Mouse (Mus musculus): Measurements from ENCODE around the gene Abcf2. TPM values are rescaled to one million over a fixed set of nuclear protein-coding genes. Genes with fewer than 3 reads are reported as not detected.

Abcf2 gene
- polyA plus RNA-seq, 1 experiment from 2014 or later, result 103 TPM

DNA sequence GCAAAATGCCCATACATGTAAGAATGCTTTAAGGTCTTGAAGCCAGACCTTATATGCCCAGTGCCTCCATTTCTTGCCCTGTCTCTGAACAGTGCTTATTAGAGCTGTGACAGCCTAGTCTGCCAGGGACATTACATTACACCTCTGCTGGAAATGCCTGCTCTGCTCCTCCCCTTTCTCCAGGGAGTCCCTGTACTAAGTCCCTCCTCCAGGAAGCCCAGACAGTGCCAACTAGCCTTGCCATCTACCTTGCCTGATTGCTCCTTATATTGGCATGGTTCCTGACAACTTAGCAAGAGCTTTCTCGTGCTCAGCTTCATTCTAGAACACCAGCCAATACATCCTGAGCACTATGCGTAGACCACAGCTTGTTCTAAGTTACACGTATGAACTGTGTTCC lies 41.5 kb downstream of the Abcf2 start:
- H3K4me1 ChIP-seq (replicated peaks), result no peaks in the 10 kb centered on the region
- WGBS, result 84% methylated on average over 3 of the region's 3 CpGs
- ATAC-seq, result no peak
- H3K4me3 ChIP-seq (replicated peaks), result no peak overlapping the region
- peaks cover 25% of the 10 kb centered on the region; the same call in 1 of the 2 replicates for H3K27me3 ChIP-seq
- H3K36me3 ChIP-seq, result no peaks in the 10 kb centered on the region
- no peaks in the 10 kb centered on the region for H3K9me3 ChIP-seq
- no peak overlapping the region for H3K9ac ChIP-seq (replicated peaks)
- no peak overlapping the region for H3K27ac ChIP-seq
- H3K4me2 ChIP-seq (replicated peaks), result no peak overlapping the region

- Histone ChIP-seq H3K27me3 (peaks cover 36% of the 10 kb centered on the region), H3K4me1 (replicated peaks) (no peaks in the 10 kb centered on the region), H3K9me3 (no peaks in the 10 kb centered on the region), H3K27ac (no peak overlapping the region), H3K4me3 (replicated peaks) (no peak overlapping the region), H3K9ac (replicated peaks) (no peak overlapping the region), H3K36me3 (no peaks in the 10 kb centered on the region), H3K4me2 (replicated peaks) (no peak overlapping the region)
- WGBS, result 60% methylated on average over 5 of the region's 5 CpGs
- ATAC-seq, result no peak
Observed at GRCm38 (mm10) chr5:24534292-24534691, 43.0 kb downstream of the Abcf2 start.

DNA sequence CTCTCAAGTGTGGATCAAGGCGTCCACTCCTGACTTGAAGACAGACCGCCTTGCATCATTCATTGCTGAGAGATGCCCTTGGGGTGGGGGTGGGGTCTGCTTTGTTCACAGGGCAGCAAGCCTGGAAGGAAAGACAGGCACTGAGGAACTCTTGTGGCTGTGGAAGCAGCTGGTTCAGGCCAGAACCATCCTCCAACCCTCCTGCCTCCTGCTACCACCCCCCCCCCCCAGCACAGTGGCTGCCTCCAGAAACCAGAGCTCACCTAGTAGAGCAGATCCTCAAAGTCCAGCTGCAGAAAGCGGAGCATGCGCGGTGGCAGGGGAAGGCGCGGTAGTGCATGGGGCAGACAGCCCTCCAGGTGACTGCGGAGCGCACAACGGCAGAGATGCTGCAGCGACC lies 43.9 kb downstream of the Abcf2 start:
- Histone ChIP-seq H3K4me3 (replicated peaks) (no peak overlapping the region), H3K27ac (no peak overlapping the region), H3K4me2 (replicated peaks) (no peak overlapping the region), H3K27me3 (peaks cover 42% of the 10 kb centered on the region), H3K9ac (replicated peaks) (no peak overlapping the region), H3K36me3 (no peaks in the 10 kb centered on the region), H3K4me1 (replicated peaks) (no peaks in the 10 kb centered on the region), H3K9me3 (no peaks in the 10 kb centered on the region)
- no peak for ATAC-seq
- WGBS, result 48% methylated on average over 11 of the region's 11 CpGs

- no peak overlapping the region for H3K9ac ChIP-seq (replicated peaks)
- no peak overlapping the region for H3K4me2 ChIP-seq (replicated peaks)
- H3K4me1 ChIP-seq (replicated peaks), result peaks cover 16% of the 10 kb centered on the region
- H3K27me3 ChIP-seq, result peaks cover 74% of the 10 kb centered on the region
- WGBS, result 20% methylated on average over 24 of the region's 24 CpGs
- no peak overlapping the region for H3K4me3 ChIP-seq (replicated peaks)
- no peaks in the 10 kb centered on the region for H3K36me3 ChIP-seq
- no peaks in the 10 kb centered on the region for H3K9me3 ChIP-seq
- no peak overlapping the region for H3K27ac ChIP-seq
- peak; percentile 63 for ATAC-seq
Observed at GRCm38 (mm10) chr5:24530042-24530689, 47.1 kb downstream of the Abcf2 start.

DNA sequence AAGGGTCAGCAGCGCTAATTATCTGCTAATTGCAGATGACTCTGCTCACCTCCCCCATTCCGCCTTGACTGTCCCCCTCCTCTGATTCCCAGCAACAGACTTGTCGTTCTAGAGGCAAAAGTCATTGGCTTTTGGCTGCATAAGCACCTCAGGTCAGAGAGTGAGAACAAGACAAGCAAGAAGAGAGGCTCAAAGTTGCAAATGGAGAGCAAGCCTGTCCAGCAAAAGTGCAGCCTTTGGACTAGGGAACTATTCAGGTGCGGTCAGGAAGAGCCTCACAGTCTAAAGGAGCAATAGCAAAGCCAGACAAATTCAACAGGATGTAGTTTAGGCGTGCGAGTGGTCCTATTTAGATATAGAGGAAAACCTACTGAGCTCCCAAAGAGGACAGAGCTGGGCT lies 49.5 kb downstream of the Abcf2 start:
- no peak overlapping the region for H3K9ac ChIP-seq (replicated peaks)
- ATAC-seq, result no peak
- 18% methylated on average over 6 of the region's 6 CpGs for WGBS
- H3K9me3 ChIP-seq, result no peaks in the 10 kb centered on the region
- H3K4me1 ChIP-seq (replicated peaks), result peaks cover 16% of the 10 kb centered on the region
- H3K4me3 ChIP-seq (replicated peaks), result no peak overlapping the region
- H3K36me3 ChIP-seq, result no peaks in the 10 kb centered on the region
- H3K27me3 ChIP-seq, result peaks cover 92% of the 10 kb centered on the region
- H3K27ac ChIP-seq, result no peak overlapping the region
- H3K4me2 ChIP-seq (replicated peaks), result no peak overlapping the region

- H3K9ac ChIP-seq (replicated peaks), result peak within 1 kb of the TSS; percentile 63
- H3K27me3 ChIP-seq, result peaks cover 93% of the 10 kb centered on the region
- peak within 1 kb of the TSS; percentile 90 for H3K4me2 ChIP-seq (replicated peaks)
- no peaks in the 10 kb centered on the region for H3K36me3 ChIP-seq
- H3K4me3 ChIP-seq (replicated peaks), result peak within 1 kb of the TSS; percentile 48
- no peak within 1 kb of the TSS for H3K27ac ChIP-seq
- 0 out of 2 replicates have a peak, but pooled peaks have one; percentile 15 for ATAC-seq
- under 1% methylated on average over 47 of the region's 49 CpGs for WGBS
- no peaks in the 10 kb centered on the region for H3K9me3 ChIP-seq
- H3K4me1 ChIP-seq (replicated peaks), result peaks cover 16% of the 10 kb centered on the region
Observed at GRCm38 (mm10) chr5:24526889-24527230, 50.4 kb downstream of the Abcf2 start, which contains the start of gene Gbx1. TSS of gene Gbx1 (minus strand) at chr5:24527202.

- H3K36me3 ChIP-seq, result no peaks in the 10 kb centered on the region
- peak overlapping the region; percentile 90 for H3K4me2 ChIP-seq (replicated peaks)
- peak overlapping the region; percentile 63 for H3K9ac ChIP-seq (replicated peaks)
- under 1% methylated on average over 46 of the region's 109 CpGs for WGBS
- no peak overlapping the region for H3K27ac ChIP-seq
- peaks cover 98% of the 10 kb centered on the region for H3K27me3 ChIP-seq
- no peaks in the 10 kb centered on the region for H3K9me3 ChIP-seq
- ATAC-seq, result peak; percentile 38
- H3K4me1 ChIP-seq (replicated peaks), result peaks cover 16% of the 10 kb centered on the region
- H3K4me3 ChIP-seq (replicated peaks), result peak overlapping the region; percentile 48
Observed at GRCm38 (mm10) chr5:24526190-24526888, 50.9 kb downstream of the Abcf2 start.

DNA sequence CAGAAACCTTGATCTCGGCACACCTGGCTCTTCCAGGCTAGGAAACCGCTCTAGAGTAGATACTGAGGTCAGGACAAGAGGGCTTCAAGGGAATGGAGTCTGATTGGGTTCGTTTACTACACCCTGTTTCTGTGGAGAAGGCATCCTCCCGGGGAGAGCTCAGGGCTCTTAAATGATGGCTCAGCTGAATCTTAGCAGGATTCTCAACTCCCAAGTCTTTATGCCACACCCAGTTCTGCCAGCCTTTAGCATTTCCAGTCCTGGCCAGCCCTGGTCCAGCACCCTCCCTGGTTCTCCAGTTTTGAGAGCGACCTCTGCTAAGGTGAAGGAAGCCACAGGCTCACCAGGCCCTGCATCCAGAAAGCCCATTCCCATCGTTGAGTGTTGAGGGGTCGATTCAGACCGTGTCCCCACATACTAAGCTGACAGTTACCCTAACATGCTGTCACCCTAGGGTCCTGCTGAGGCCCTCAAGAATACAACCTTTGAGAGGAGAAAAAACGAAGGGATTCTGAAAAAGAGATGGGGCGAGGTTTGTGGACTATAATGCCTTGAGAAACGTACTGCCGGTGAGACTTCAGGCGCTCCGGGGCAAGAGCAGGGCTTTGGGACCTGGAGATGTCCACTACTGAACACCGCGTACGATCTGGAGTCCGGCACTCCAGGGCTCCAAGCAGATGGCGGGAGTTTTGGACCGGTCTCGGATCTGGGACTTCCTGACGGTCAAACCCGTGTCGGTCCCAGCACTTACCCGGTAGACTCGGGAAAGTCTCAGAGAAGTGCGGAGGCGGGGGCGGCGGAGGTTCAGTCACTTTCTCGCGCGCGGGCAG lies 51.7 kb downstream of the Abcf2 start:
- WGBS, result 3% methylated on average over 34 of the region's 34 CpGs
- peaks cover 16% of the 10 kb centered on the region for H3K4me1 ChIP-seq (replicated peaks)
- peak overlapping the region; percentile 90 for H3K4me2 ChIP-seq (replicated peaks)
- no peak for ATAC-seq
- peak overlapping the region; percentile 48 for H3K4me3 ChIP-seq (replicated peaks)
- peaks cover 92% of the 10 kb centered on the region for H3K27me3 ChIP-seq
- peak overlapping the region; percentile 63; the same call in 1 of the 2 replicates for H3K9ac ChIP-seq (replicated peaks)
- H3K27ac ChIP-seq, result no peak overlapping the region
- no peaks in the 10 kb centered on the region for H3K9me3 ChIP-seq
- no peaks in the 10 kb centered on the region for H3K36me3 ChIP-seq

DNA sequence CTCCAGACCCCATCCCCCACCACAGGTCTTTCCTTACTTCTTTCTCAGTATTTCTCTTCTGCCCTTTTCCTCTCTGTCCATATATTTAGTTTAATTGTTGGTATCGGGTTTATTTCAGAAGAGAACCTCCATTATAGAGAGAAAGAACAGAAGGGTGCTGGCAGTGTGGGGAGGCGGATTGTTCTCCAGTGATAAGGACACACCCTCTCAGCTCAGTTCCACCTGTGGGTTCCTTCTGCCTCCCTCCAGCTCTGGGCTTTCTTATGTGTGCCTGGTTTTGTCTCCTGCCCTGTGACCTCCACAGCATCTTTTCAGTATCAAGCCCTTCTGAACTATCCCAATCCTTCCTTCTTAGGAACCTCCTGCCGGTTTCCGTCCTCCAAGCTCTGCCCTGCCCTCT lies 52.7 kb downstream of the Abcf2 start:
- Histone ChIP-seq H3K27ac (no peak overlapping the region), H3K36me3 (no peaks in the 10 kb centered on the region), H3K4me1 (replicated peaks) (peaks cover 16% of the 10 kb centered on the region), H3K27me3 (peaks cover 93% of the 10 kb centered on the region), H3K4me2 (replicated peaks) (no peak overlapping the region), H3K9me3 (no peaks in the 10 kb centered on the region), H3K9ac (replicated peaks) (no peak overlapping the region), H3K4me3 (replicated peaks) (no peak overlapping the region)
- 20% methylated on average over 4 of the region's 4 CpGs for WGBS
- no peak for ATAC-seq

- Histone ChIP-seq H3K36me3 (no peaks in the 10 kb centered on the region), H3K4me1 (replicated peaks) (peaks cover 16% of the 10 kb centered on the region), H3K9ac (replicated peaks) (no peak overlapping the region), H3K27ac (no peak overlapping the region), H3K27me3 (peaks cover 86% of the 10 kb centered on the region), H3K4me2 (replicated peaks) (no peak overlapping the region), H3K4me3 (replicated peaks) (no peak overlapping the region), H3K9me3 (no peaks in the 10 kb centered on the region)
- no peak for ATAC-seq
- 32% methylated on average over 8 of the region's 8 CpGs for WGBS
Observed at GRCm38 (mm10) chr5:24523806-24524205, 53.5 kb downstream of the Abcf2 start.

DNA sequence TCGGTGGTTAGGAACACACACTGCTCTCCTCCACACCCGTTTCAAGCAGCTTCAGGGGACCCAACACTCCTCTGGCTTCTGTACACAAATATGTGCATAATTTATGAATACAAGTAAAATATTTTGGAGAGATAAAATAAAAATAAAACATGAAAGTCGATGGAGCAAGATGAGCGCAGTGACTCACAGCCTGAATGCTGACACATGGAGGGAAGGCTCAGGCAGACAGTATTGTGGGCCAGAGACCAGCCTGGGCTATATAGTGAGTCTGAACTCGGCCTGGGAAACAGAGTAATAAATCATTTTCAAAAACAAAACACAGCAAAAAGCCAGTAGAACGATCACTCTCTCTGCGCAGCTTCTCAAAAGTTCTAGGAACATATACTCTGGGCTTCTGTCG lies 55.9 kb downstream of the Abcf2 start:
- no peaks in the 10 kb centered on the region for H3K9me3 ChIP-seq
- ATAC-seq, result no peak
- H3K4me1 ChIP-seq (replicated peaks), result peaks cover 8% of the 10 kb centered on the region
- no peak overlapping the region for H3K27ac ChIP-seq
- H3K27me3 ChIP-seq, result peaks cover 68% of the 10 kb centered on the region
- no peak overlapping the region for H3K4me3 ChIP-seq (replicated peaks)
- H3K36me3 ChIP-seq, result no peaks in the 10 kb centered on the region
- WGBS, result 69% methylated on average over 8 of the region's 8 CpGs
- H3K9ac ChIP-seq (replicated peaks), result no peak overlapping the region
- no peak overlapping the region for H3K4me2 ChIP-seq (replicated peaks)
